Mouse (Mus musculus) cerebellum, adult 18-20 months (tissue): ENCODE results near the gene Fbxo3.
A peak's percentile ranks its signal among the peaks of the same experiment; 100 is the strongest.
"Not testable (repeated sequence)": the region's sequence is repeated elsewhere in the genome, so short reads cannot be mapped to it uniquely, and the experiment has no call there.

Experiments used
- DNase-seq, 2 experiments: peaks; one replicate each; pipeline ENCODE4 v3.0.0; 2021

Gene Fbxo3

GRCm38 (mm10) chr2:104027458-104028138 is at the start of gene Fbxo3:
Gene Fbxo3, plus strand, starts transcription at chr2:104027721.
- peak; percentile 84 to 93 for DNase-seq

GRCm38 (mm10) chr2:103982250-103982649 is 45.3 kb upstream of the Fbxo3 start:
- peak; percentile 56 to 71 for DNase-seq

GRCm38 (mm10) chr2:103983146-103983545 is 44.4 kb upstream of the Fbxo3 start:
- no peak for DNase-seq

GRCm38 (mm10) chr2:103987595-103987994 is 39.9 kb upstream of the Fbxo3 start:
- not testable (repeated sequence) for DNase-seq

GRCm38 (mm10) chr2:103989724-103990123 is 37.8 kb upstream of the Fbxo3 start:
- no peak for DNase-seq

GRCm38 (mm10) chr2:103991303-103991702 is 36.2 kb upstream of the Fbxo3 start:
- DNase-seq, result no peak

GRCm38 (mm10) chr2:103992162-103992561 is 35.4 kb upstream of the Fbxo3 start:
- DNase-seq, result no peak

GRCm38 (mm10) chr2:103992618-103993332 is 34.7 kb upstream of the Fbxo3 start:
- no peak for DNase-seq

GRCm38 (mm10) chr2:104001076-104001475 is 26.4 kb upstream of the Fbxo3 start:
- DNase-seq, result no peak

GRCm38 (mm10) chr2:104001861-104002260 is 25.7 kb upstream of the Fbxo3 start:
- DNase-seq, result no peak

GRCm38 (mm10) chr2:104002711-104003413 is 24.7 kb upstream of the Fbxo3 start:
- peak; percentile 40 to 47 for DNase-seq

GRCm38 (mm10) chr2:104007793-104008519 is 19.6 kb upstream of the Fbxo3 start:
- no peak for DNase-seq

- not testable (repeated sequence) for DNase-seq
Observed at GRCm38 (mm10) chr2:104008853-104009252, 18.7 kb upstream of the Fbxo3 start.

GRCm38 (mm10) chr2:104023096-104023495 is 4.4 kb upstream of the Fbxo3 start:
- DNase-seq, result no peak

GRCm38 (mm10) chr2:104024656-104025055 is 2.9 kb upstream of the Fbxo3 start:
- DNase-seq, result no peak

- DNase-seq, result no peak
Observed at GRCm38 (mm10) chr2:104028139-104028723, 710 bp downstream of the Fbxo3 start, which contains the start of gene 4931422A03Rik. Gene 4931422A03Rik, minus strand, starts transcription at chr2:104028361.

GRCm38 (mm10) chr2:104029074-104029473 is 1.6 kb downstream of the Fbxo3 start:
- no peak for DNase-seq

- no peak for DNase-seq
Observed at GRCm38 (mm10) chr2:104030381-104030780, 2.9 kb downstream of the Fbxo3 start.

GRCm38 (mm10) chr2:104032056-104032455 is 4.5 kb downstream of the Fbxo3 start:
- no peak for DNase-seq

GRCm38 (mm10) chr2:104034832-104035472 is 7.4 kb downstream of the Fbxo3 start:
- DNase-seq, result peak; percentile 67 to 73

- DNase-seq, result peak in 1 of 2 experiments; percentile 18
Observed at GRCm38 (mm10) chr2:104035595-104035994, 8.1 kb downstream of the Fbxo3 start.

- no peak for DNase-seq
Observed at GRCm38 (mm10) chr2:104036316-104036715, 8.8 kb downstream of the Fbxo3 start.
